Mouse (Mus musculus): ENCODE data around the gene Cramp1l. TPM values are rescaled to one million over a fixed set of nuclear protein-coding genes. Genes with fewer than 3 reads are reported as not detected.

Cramp1l gene
- 10 to 100 TPM in 1 of 2 experiments, 1 to 10 TPM in 1; 8.2 to 10.2 TPM for polyA plus RNA-seq (2017; shearing (Covaris generic))

GRCm38 (mm10) chr17:25015655-25016291 is at the start of gene Cramp1l, which contains the start of gene Ift140:
Gene Cramp1l, minus strand, starts transcription at chr17:25015788.
Gene Ift140, plus strand, starts transcription at chr17:25016085.

GRCm38 (mm10) chr17:24960135-24960851 is 55.3 kb downstream of the Cramp1l start, which contains the start of gene Jpt2:
Gene Jpt2, minus strand, starts transcription at chr17:24960689.

GRCm38 (mm10) chr17:24936259-24937237 is 79.0 kb downstream of the Cramp1l start, which contains the start of gene Mapk8ip3:
Gene Mapk8ip3, minus strand, starts transcription at chr17:24936977.

Other genes with a start within 250 kb of the Cramp1l start
- 1 to 10 TPM in 1 of 2 experiments, under 1 TPM in 1; 0.28 to 1.3 TPM for gene Meiob, start 211.5 kb downstream of the Cramp1l start, polyA plus RNA-seq (2017; shearing (Covaris generic))
- gene Hagh, start 175.6 kb downstream of the Cramp1l start, polyA plus RNA-seq (2017; shearing (Covaris generic)) = 10 to 100 TPM; 32.9 to 51.8 TPM
- gene Fahd1, start 165.4 kb downstream of the Cramp1l start, polyA plus RNA-seq (2017; shearing (Covaris generic)) = 1 to 10 TPM; 2.0 to 4.4 TPM
- under 1 TPM; 0.71 to 0.89 TPM for gene Igfals, start 149.8 kb downstream of the Cramp1l start, polyA plus RNA-seq (2017; shearing (Covaris generic))
- gene Nubp2, start 129.4 kb downstream of the Cramp1l start, polyA plus RNA-seq (2017; shearing (Covaris generic)) = 100 to 1,000 TPM in 1 of 2 experiments, 10 to 100 TPM in 1; 98.2 to 103 TPM
- gene Spsb3, start 129.1 kb downstream of the Cramp1l start, polyA plus RNA-seq (2017; shearing (Covaris generic)) = 10 to 100 TPM; 64.7 to 65.4 TPM
- 10 to 100 TPM; 45.4 to 49.2 TPM for gene Eme2, start 120.7 kb downstream of the Cramp1l start, polyA plus RNA-seq (2017; shearing (Covaris generic))
- gene Mrps34, start 120.7 kb downstream of the Cramp1l start, polyA plus RNA-seq (2017; shearing (Covaris generic)) = 10 to 100 TPM; 75.4 to 84.7 TPM
- gene Nme3, start 119.3 kb downstream of the Cramp1l start, polyA plus RNA-seq (2017; shearing (Covaris generic)) = 10 to 100 TPM; 41.3 to 53.5 TPM
- gene Mapk8ip3, start 78.8 kb downstream of the Cramp1l start, polyA plus RNA-seq (2017; shearing (Covaris generic)) = 10 to 100 TPM; 47.9 to 60.0 TPM
- 10 to 100 TPM; 25.0 to 31.5 TPM for gene Jpt2, start 55.1 kb downstream of the Cramp1l start, polyA plus RNA-seq (2017; shearing (Covaris generic))
- 10 to 100 TPM; 20.7 to 27.0 TPM for gene Ift140, start 297 bp upstream of the Cramp1l start, polyA plus RNA-seq (2017; shearing (Covaris generic))
- gene Tmem204, start 67.8 kb upstream of the Cramp1l start, polyA plus RNA-seq (2017; shearing (Covaris generic)) = 1 to 10 TPM; 1.6 to 1.7 TPM
- gene Telo2, start 100.2 kb upstream of the Cramp1l start, polyA plus RNA-seq (2017; shearing (Covaris generic)) = 10 to 100 TPM; 27.2 to 36.5 TPM
- 1 to 10 TPM in 1 of 2 experiments, not detected in 1; 3.6 TPM for gene Ptx4, start 105.0 kb upstream of the Cramp1l start, polyA plus RNA-seq (2017; shearing (Covaris generic))
- 10 to 100 TPM; 32.2 to 36.1 TPM for gene Clcn7, start 117.6 kb upstream of the Cramp1l start, polyA plus RNA-seq (2017; shearing (Covaris generic))
- gene Ccdc154, start 146.7 kb upstream of the Cramp1l start, polyA plus RNA-seq (2017; shearing (Covaris generic)) = under 1 TPM in 1 of 2 experiments, not detected in 1; 0.47 TPM
- gene Gm38655, start 159.7 kb upstream of the Cramp1l start, polyA plus RNA-seq (2017; shearing (Covaris generic)) = not detected
- gene BC003965, start 168.8 kb upstream of the Cramp1l start, polyA plus RNA-seq (2017; shearing (Covaris generic)) = 10 to 100 TPM; 27.3 to 34.1 TPM
- gene Unkl, start 172.6 kb upstream of the Cramp1l start, polyA plus RNA-seq (2017; shearing (Covaris generic)) = 10 to 100 TPM; 40.2 to 46.5 TPM
- 100 to 1,000 TPM in 1 of 2 experiments, 10 to 100 TPM in 1; 92.8 to 106 TPM for gene Gnptg, start 224.3 kb upstream of the Cramp1l start, polyA plus RNA-seq (2017; shearing (Covaris generic))
- 10 to 100 TPM; 45.7 to 51.8 TPM for gene Tsr3, start 224.4 kb upstream of the Cramp1l start, polyA plus RNA-seq (2017; shearing (Covaris generic))
- gene Baiap3, start 240.6 kb upstream of the Cramp1l start, polyA plus RNA-seq (2017; shearing (Covaris generic)) = 10 to 100 TPM; 18.0 to 45.5 TPM

Data from inflammation-experienced regulatory T-cells (primary cell).